Mouse (Mus musculus): ENCODE results near the gene Ank. TPM values are rescaled to one million over a fixed set of nuclear protein-coding genes. Genes with fewer than 3 reads are reported as not detected.

The Ank gene
- polyA plus RNA-seq, 1 experiment from 2014 or later: 13.9 TPM

Small RNA genes within 50 kb of the gene (microRNA-seq; reads per million reads assigned to microRNA genes)
- gene Mir7117: not detected

Other genes starting within 250 kb of the Ank start
- gene Otulin, start 164.0 kb downstream of the Ank start, polyA plus RNA-seq (2014; fragmentation: Nextera tagmentation; extraction: Ambion mirVana): 35.0 and 36.0 TPM in 2 replicates
- 13.2 and 14.2 TPM in 2 replicates for gene Otulinl, start 214.9 kb downstream of the Ank start, polyA plus RNA-seq (2014; fragmentation: Nextera tagmentation; extraction: Ambion mirVana)

All from forebrain, embryonic 14.5 days (tissue).